Mouse (Mus musculus): ENCODE results near the gene Tdrd5. TPM values are rescaled to one million over a fixed set of nuclear protein-coding genes. Genes with fewer than 3 reads are reported as not detected.

Gene Tdrd5
- total and polyA plus RNA-seq, 3 experiments, result not detected

GRCm38 (mm10) chr1:156222205-156223000 is 81.1 kb downstream of the Tdrd5 start:
- Histone ChIP-seq H3K9ac (ENCODE audit: insufficient read depth, low read depth) (no peak overlapping the region), H3K4me1 (ENCODE audit: control insufficient read depth in 1 of 2, insufficient read depth in 2 of 2) (peaks cover 6 to 21% of the 10 kb centered on the region in 2 experiments; a peak in 3 of 4 replicates), H3K79me2 (replicated peaks; ENCODE audit: control insufficient read depth, extremely low read depth, insufficient read depth, poor library complexity, severe bottlenecking) (no peaks in the 10 kb centered on the region), H3K27me3 (replicated peaks) (no peaks in the 10 kb centered on the region), H3K36me3 (replicated peaks in 1 of 2; ENCODE audit: control insufficient read depth in 1 of 2, insufficient read depth in 1 of 2, low read length in 1 of 2) (no peaks in the 10 kb centered on the region), H3K4me3 (replicated peaks in 1 of 3; ENCODE audit: low read depth in 2 of 3, low read length in 2 of 3, poor library complexity in 1 of 3) (no peak overlapping the region), H3K27ac (ENCODE audit: insufficient read depth, low read depth) (no peak overlapping the region), H3K4me2 (ENCODE audit: insufficient read depth, low read depth, poor library complexity, severe bottlenecking) (no peak overlapping the region), H3K9me3 (replicated peaks; ENCODE audit: low read length) (no peaks in the 10 kb centered on the region)
- TF ChIP-seq JUN (IDR thresholded peaks at IDR 0.05; ENCODE audit: insufficient read depth, low read depth, low read length) (no peak), CHD2 (IDR thresholded peaks at IDR 0.05; ENCODE audit: low read length) (no peak), RAD21 (IDR thresholded peaks at IDR 0.05; ENCODE audit: low read depth, low read length) (no peak), PAX5 (IDR thresholded peaks at IDR 0.05; ENCODE audit: low read length) (no peak), NELFE (IDR thresholded peaks at IDR 0.05; ENCODE audit: low read depth, low read length) (no peak), E2F4 (IDR thresholded peaks at IDR 0.05; ENCODE audit: insufficient replicate concordance, low read depth, low read length) (no peak), NRF1 (IDR thresholded peaks at IDR 0.05; ENCODE audit: low read depth, low read length) (no peak), KAT2A (IDR thresholded peaks at IDR 0.05; ENCODE audit: insufficient replicate concordance, low read length) (no peak), ELF1 (IDR thresholded peaks at IDR 0.05; ENCODE audit: low read depth, low read length) (no peak), BHLHE40 (IDR thresholded peaks at IDR 0.05; ENCODE audit: low read depth, low read length) (no peak)
- DNase-seq (ENCODE audit: extremely low read depth), result no peak
- in situ Hi-C loops (cut with MboI; ENCODE audit: low pct_ligation_motif_present, low pct_unique_long_range_greater_than_20kb, low sequenced_read_pairs), result no loop called here
- dilution Hi-C loops (cut with MboI; ENCODE audit: extremely low pct_ligation_motif_present, extremely low pct_unique_long_range_greater_than_20kb, low sequenced_read_pairs), result no loop called here

DNA sequence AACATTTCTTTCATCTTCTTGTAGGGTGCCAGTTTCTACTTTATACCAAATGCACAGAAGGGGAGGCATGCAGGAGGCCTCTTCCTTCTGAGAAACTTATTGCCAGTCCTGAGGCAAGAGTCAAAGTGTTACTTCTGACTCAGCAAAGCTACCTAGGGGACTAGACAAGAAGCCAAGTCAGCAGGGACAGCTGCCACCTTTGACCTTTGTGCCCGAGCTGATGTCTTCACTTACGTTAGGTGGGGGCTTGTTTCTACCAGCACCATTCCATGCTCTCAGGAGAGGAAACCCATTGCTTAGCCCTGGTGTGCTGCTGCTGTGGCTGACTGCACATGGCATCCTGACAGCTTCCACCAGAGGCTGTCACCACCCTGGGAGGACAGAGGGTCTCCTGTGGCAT is 82.1 kb downstream of the Tdrd5 start:
- in situ Hi-C loops (cut with MboI; ENCODE audit: low pct_ligation_motif_present, low pct_unique_long_range_greater_than_20kb, low sequenced_read_pairs), result no loop called here
- H3K9ac ChIP-seq (ENCODE audit: insufficient read depth, low read depth), result no peak overlapping the region

More for the DNA sequence above, 82.1 kb downstream of the Tdrd5 start:
- TF ChIP-seq NRF1 (IDR thresholded peaks at IDR 0.05; ENCODE audit: low read depth, low read length) (no peak), MEF2A (IDR thresholded peaks at IDR 0.05; ENCODE audit: borderline replicate concordance, low read depth, low read length) (no peak), MXI1 (IDR thresholded peaks at IDR 0.05; ENCODE audit: low read depth, low read length) (no peak), BHLHE40 (IDR thresholded peaks at IDR 0.05; ENCODE audit: low read depth, low read length) (no peak), JUND (conservative IDR thresholded peaks at IDR 0.05; ENCODE audit: low read depth, low read length) (no peak), PAX5 (IDR thresholded peaks at IDR 0.05; ENCODE audit: low read length) (no peak), JUN (IDR thresholded peaks at IDR 0.05; ENCODE audit: insufficient read depth, low read depth, low read length) (no peak), KAT2A (IDR thresholded peaks at IDR 0.05; ENCODE audit: insufficient replicate concordance, low read length) (no peak), IRF4 (IDR thresholded peaks at IDR 0.05; ENCODE audit: low read depth, low read length) (no peak), ZNF384 (IDR thresholded peaks at IDR 0.05; ENCODE audit: low read depth, low read length) (no peak), USF2 (conservative IDR thresholded peaks at IDR 0.05; ENCODE audit: low read depth, low read length) (no peak), MAFK (IDR thresholded peaks at IDR 0.05; ENCODE audit: insufficient replicate concordance, low read length) (no peak), TCF12 (IDR thresholded peaks at IDR 0.05; ENCODE audit: low read depth, low read length) (no peak), MYC (IDR thresholded peaks at IDR 0.05; ENCODE audit: low read depth, low read length) (no peak)
- dilution Hi-C loops (cut with MboI; ENCODE audit: extremely low pct_ligation_motif_present, extremely low pct_unique_long_range_greater_than_20kb, low sequenced_read_pairs), result no loop called here
- Histone ChIP-seq H3K9me3 (replicated peaks; ENCODE audit: low read length) (no peaks in the 10 kb centered on the region), H3K4me1 (ENCODE audit: control insufficient read depth in 1 of 2, insufficient read depth in 2 of 2) (peaks cover 7 to 32% of the 10 kb centered on the region in 2 experiments; a peak in 3 of 4 replicates), H3K36me3 (replicated peaks in 1 of 2; ENCODE audit: control insufficient read depth in 1 of 2, insufficient read depth in 1 of 2, low read length in 1 of 2) (no peaks in the 10 kb centered on the region), H3K79me2 (replicated peaks; ENCODE audit: control insufficient read depth, extremely low read depth, insufficient read depth, poor library complexity, severe bottlenecking) (no peaks in the 10 kb centered on the region), H3K4me2 (ENCODE audit: insufficient read depth, low read depth, poor library complexity, severe bottlenecking) (no peak overlapping the region), H3K27me3 (replicated peaks) (no peaks in the 10 kb centered on the region), H3K4me3 (replicated peaks in 1 of 3; ENCODE audit: low read depth in 2 of 3, low read length in 2 of 3, poor library complexity in 1 of 3) (no peak overlapping the region), H3K27ac (ENCODE audit: insufficient read depth, low read depth) (no peak overlapping the region)
- DNase-seq (ENCODE audit: extremely low read depth), result no peak

Measured in CH12.LX (cell line).